Mouse (Mus musculus): Measurements from ENCODE around the gene Scly. TPM values are rescaled to one million over a fixed set of nuclear protein-coding genes. Genes with fewer than 3 reads are reported as not detected.

The Scly gene
- polyA plus RNA-seq, 1 experiment from 2014 or later, result 11.2 TPM

DNA sequence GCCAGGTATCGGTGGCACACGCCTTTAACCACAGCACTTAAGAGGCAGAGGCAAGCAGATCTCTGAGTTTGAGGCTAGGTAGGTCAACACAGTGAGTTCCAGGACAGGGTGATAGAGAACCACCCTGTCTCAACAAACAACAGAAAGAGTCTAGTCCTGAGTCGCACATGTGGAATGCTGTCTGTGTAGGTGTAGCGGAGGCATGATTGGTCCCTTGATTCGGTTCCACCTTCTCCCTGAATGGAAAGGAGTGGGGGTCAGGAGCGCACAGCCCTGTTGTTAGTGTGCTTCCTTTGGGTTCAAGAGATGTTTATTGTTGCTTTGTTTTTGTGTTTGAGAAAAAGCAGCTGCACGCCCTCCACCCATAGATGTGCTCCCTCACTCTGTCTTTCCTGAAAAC lies 35.6 kb upstream of the Scly start:
- Histone ChIP-seq H3K36me3 (ENCODE audit: control insufficient read depth, insufficient read depth, low read length) (0 out of 2 replicates have a peak, but pooled peaks cover 4% of the 10 kb centered on the region), H3K9me3 (replicated peaks; ENCODE audit: control insufficient read depth, low read length, poor library complexity, severe bottlenecking) (no peaks in the 10 kb centered on the region), H3K9ac (ENCODE audit: low read depth, low read length) (no peak overlapping the region), H3K27me3 (ENCODE audit: control insufficient read depth, insufficient read depth, low read depth, low read length) (no peaks in the 10 kb centered on the region), H3K27ac (ENCODE audit: low read length) (no peak overlapping the region), H3K4me3 (ENCODE audit: low read depth, low read length) (no peak overlapping the region), H3K4me1 (ENCODE audit: control insufficient read depth, insufficient read depth, low read length) (no peaks in the 10 kb centered on the region), H3K4me2 (ENCODE audit: low read length) (no peak overlapping the region)
- ATAC-seq, result no peak
- WGBS, result 94% methylated on average over 7 of the region's 7 CpGs

DNA sequence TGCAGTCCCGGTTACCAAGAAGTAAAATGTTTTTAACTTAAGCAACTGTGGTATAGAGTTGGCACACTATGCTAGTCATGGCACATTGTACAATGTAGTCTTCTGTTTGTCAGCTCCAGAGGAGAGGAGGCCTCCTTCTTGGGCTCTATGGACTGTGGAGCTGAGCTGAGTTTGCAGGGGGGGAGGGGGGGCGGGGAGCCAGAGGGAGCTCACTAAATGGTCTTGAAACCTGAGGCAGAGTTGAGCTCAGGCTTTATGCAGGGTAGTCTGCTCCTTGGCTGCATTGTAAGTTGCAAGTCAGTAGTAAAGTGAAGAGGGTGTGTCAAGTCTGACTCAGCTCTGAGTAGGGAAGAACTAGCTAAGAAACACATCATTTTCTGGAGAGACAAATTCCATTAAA lies 25.9 kb upstream of the Scly start:
- no peaks in the 10 kb centered on the region for H3K27me3 ChIP-seq (ENCODE audit: control insufficient read depth, insufficient read depth, low read depth, low read length)

DNA sequence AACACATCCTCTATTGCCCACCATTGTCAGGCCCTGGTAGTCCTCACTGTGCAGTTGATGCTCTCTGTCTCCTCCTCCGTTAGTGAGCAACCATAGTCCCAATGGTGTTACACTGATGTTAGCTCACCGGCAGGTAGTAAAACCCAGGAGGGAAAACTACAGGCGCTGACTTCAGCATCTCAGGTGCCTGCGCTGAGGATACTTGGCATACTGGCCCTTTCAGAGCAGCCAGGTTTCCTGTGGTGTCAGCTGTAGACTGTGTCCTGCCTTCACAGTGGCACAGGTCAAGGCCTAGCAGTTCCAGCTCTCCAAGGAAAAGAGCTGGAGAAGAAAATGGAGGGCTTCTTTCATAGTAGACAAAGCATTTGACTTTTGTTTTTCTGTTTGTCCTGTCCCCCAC lies 21.6 kb upstream of the Scly start:
- no peak overlapping the region for H3K9ac ChIP-seq (ENCODE audit: low read depth, low read length)
- 96% methylated on average over 4 of the region's 4 CpGs for WGBS
- H3K9me3 ChIP-seq (replicated peaks; ENCODE audit: control insufficient read depth, low read length, poor library complexity, severe bottlenecking), result no peaks in the 10 kb centered on the region
- H3K27ac ChIP-seq (ENCODE audit: low read length), result no peak overlapping the region
- H3K4me3 ChIP-seq (ENCODE audit: low read depth, low read length), result no peak overlapping the region
- no peaks in the 10 kb centered on the region for H3K27me3 ChIP-seq (ENCODE audit: control insufficient read depth, insufficient read depth, low read depth, low read length)
- no peaks in the 10 kb centered on the region for H3K4me1 ChIP-seq (ENCODE audit: control insufficient read depth, insufficient read depth, low read length)
- H3K4me2 ChIP-seq (ENCODE audit: low read length), result no peak overlapping the region
- ATAC-seq, result no peak
- H3K36me3 ChIP-seq (ENCODE audit: control insufficient read depth, insufficient read depth, low read length), result peaks cover 17% of the 10 kb centered on the region

More for the DNA sequence above, 25.9 kb upstream of the Scly start:
- Histone ChIP-seq H3K36me3 (ENCODE audit: control insufficient read depth, insufficient read depth, low read length) (no peaks in the 10 kb centered on the region), H3K9me3 (replicated peaks; ENCODE audit: control insufficient read depth, low read length, poor library complexity, severe bottlenecking) (no peaks in the 10 kb centered on the region), H3K4me1 (ENCODE audit: control insufficient read depth, insufficient read depth, low read length) (no peaks in the 10 kb centered on the region), H3K27ac (ENCODE audit: low read length) (no peak overlapping the region), H3K4me3 (ENCODE audit: low read depth, low read length) (no peak overlapping the region), H3K4me2 (ENCODE audit: low read length) (no peak overlapping the region), H3K9ac (ENCODE audit: low read depth, low read length) (no peak overlapping the region)
- 80% methylated on average over 2 of the region's 2 CpGs for WGBS
- no peak for ATAC-seq

DNA sequence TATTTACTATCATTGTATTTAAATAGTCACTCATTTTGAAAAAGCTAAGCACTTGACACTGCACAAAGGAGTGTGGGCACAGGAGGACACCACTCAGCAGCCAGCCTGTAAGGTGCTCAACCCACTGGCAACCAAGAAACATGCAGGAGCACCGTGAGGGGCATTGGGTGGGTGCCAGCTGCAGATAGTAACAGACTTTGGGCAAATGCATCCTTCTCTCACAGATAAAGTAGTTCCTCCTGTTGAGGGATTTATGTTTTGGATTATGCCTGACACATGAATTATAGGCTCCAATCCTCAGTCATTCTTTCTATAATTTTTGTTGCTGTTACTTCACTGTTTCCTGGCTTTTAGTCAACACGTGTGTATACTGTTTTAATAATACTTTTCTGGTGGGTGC lies 20.7 kb upstream of the Scly start:
- Histone ChIP-seq H3K9me3 (replicated peaks; ENCODE audit: control insufficient read depth, low read length, poor library complexity, severe bottlenecking) (no peaks in the 10 kb centered on the region), H3K4me2 (ENCODE audit: low read length) (no peak overlapping the region), H3K4me3 (ENCODE audit: low read depth, low read length) (no peak overlapping the region), H3K27ac (ENCODE audit: low read length) (no peak overlapping the region), H3K4me1 (ENCODE audit: control insufficient read depth, insufficient read depth, low read length) (no peaks in the 10 kb centered on the region), H3K9ac (ENCODE audit: low read depth, low read length) (no peak overlapping the region), H3K27me3 (ENCODE audit: control insufficient read depth, insufficient read depth, low read depth, low read length) (no peaks in the 10 kb centered on the region), H3K36me3 (ENCODE audit: control insufficient read depth, insufficient read depth, low read length) (peaks cover 17% of the 10 kb centered on the region)
- WGBS, result 94% methylated on average over 2 of the region's 2 CpGs
- ATAC-seq, result no peak

DNA sequence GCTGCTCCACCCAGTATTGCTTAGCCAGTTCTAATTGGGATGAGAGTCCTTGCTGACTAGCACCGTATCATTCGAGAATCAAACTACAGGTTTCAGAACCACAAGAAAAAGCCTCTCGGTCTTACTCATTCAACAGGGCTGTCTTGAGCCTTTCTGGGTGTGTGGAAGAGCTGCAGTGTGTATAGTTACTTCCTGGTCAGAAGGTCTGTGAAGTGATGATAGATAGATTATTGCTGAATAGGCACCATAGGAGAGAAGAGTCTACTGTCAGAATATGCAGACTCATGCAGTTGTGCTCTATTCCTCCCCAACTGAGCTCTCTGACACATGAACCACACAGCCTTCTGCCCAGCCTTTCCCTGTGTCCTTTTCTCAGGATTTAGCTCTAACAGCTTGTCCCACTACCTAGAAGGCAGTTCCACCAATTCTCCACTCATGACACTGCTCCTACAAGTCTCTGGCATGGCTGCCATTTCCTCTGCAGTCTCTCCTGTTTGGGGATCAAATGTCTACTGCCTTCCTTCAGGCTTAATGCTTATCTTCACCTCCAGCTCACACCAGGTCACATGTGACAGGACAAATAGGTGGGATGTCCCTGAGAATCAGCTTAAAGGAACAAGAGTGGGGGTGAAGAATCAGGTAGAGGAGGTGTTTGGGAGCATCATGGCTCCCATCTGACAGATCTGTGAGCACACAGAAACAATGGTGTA lies 19.6 kb upstream of the Scly start:
- no peak for ATAC-seq
- H3K36me3 ChIP-seq (ENCODE audit: control insufficient read depth, insufficient read depth, low read length), result peaks cover 17% of the 10 kb centered on the region
- H3K9ac ChIP-seq (ENCODE audit: low read depth, low read length), result no peak overlapping the region
- no peak overlapping the region for H3K27ac ChIP-seq (ENCODE audit: low read length)
- H3K4me2 ChIP-seq (ENCODE audit: low read length), result no peak overlapping the region
- H3K9me3 ChIP-seq (replicated peaks; ENCODE audit: control insufficient read depth, low read length, poor library complexity, severe bottlenecking), result no peaks in the 10 kb centered on the region
- no peak overlapping the region for H3K4me3 ChIP-seq (ENCODE audit: low read depth, low read length)
- 97% methylated on average over 3 of the region's 3 CpGs for WGBS
- no peaks in the 10 kb centered on the region for H3K4me1 ChIP-seq (ENCODE audit: control insufficient read depth, insufficient read depth, low read length)
- no peaks in the 10 kb centered on the region for H3K27me3 ChIP-seq (ENCODE audit: control insufficient read depth, insufficient read depth, low read depth, low read length)

DNA sequence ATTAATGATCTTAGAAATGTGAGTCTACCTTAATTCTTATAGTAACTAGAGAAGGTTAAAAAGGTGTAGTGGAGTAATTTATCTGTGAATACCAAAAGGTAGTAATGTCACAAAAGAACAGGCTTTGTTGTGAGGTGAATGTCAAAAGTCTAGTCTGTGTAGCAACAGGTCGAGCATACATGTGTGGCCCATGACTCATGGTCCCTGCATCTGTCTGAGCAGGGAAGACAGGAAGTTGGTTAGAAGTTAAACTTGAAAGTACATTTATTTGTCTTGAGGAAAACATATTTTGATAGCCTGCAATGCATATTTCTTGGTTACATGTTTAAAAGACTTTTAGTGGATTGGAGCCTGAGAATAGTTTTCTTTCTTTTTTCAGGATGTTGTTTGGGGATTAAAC lies 19.0 kb upstream of the Scly start:
- no peak for ATAC-seq
- no peaks in the 10 kb centered on the region for H3K9me3 ChIP-seq (replicated peaks; ENCODE audit: control insufficient read depth, low read length, poor library complexity, severe bottlenecking)
- no peak overlapping the region for H3K4me2 ChIP-seq (ENCODE audit: low read length)
- 87% methylated on average over 1 of the region's 1 CpGs for WGBS
- H3K4me1 ChIP-seq (ENCODE audit: control insufficient read depth, insufficient read depth, low read length), result no peaks in the 10 kb centered on the region
- H3K27ac ChIP-seq (ENCODE audit: low read length), result no peak overlapping the region
- no peak overlapping the region for H3K9ac ChIP-seq (ENCODE audit: low read depth, low read length)
- H3K36me3 ChIP-seq (ENCODE audit: control insufficient read depth, insufficient read depth, low read length), result peaks cover 17% of the 10 kb centered on the region
- no peak overlapping the region for H3K4me3 ChIP-seq (ENCODE audit: low read depth, low read length)
- no peaks in the 10 kb centered on the region for H3K27me3 ChIP-seq (ENCODE audit: control insufficient read depth, insufficient read depth, low read depth, low read length)

DNA sequence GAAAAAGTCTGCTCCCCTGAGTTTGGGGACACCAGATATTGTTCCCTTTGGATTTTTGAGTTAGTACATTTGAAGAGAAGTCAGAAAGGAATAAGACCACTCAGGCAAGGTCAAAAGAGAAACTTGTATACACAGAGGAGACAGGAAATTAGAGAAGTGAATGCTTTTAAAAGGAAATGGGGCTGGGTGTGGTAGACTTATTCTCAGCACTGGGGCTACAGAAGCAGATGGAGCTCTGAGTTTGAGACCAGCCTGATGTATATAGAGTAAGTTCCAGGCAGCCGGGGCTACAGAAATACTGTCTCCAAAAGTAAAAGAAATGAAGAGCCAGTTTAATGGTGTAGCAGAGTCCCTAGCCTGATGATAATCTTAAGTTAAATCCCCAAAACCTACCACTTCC lies 15.6 kb upstream of the Scly start:
- H3K4me2 ChIP-seq (ENCODE audit: low read length), result no peak overlapping the region
- peaks cover 25% of the 10 kb centered on the region for H3K36me3 ChIP-seq (ENCODE audit: control insufficient read depth, insufficient read depth, low read length)
- H3K9me3 ChIP-seq (replicated peaks; ENCODE audit: control insufficient read depth, low read length, poor library complexity, severe bottlenecking), result no peaks in the 10 kb centered on the region
- no peak overlapping the region for H3K4me3 ChIP-seq (ENCODE audit: low read depth, low read length)
- H3K4me1 ChIP-seq (ENCODE audit: control insufficient read depth, insufficient read depth, low read length), result no peaks in the 10 kb centered on the region
- H3K27ac ChIP-seq (ENCODE audit: low read length), result no peak overlapping the region
- H3K9ac ChIP-seq (ENCODE audit: low read depth, low read length), result no peak overlapping the region
- ATAC-seq, result no peak
- no peaks in the 10 kb centered on the region for H3K27me3 ChIP-seq (ENCODE audit: control insufficient read depth, insufficient read depth, low read depth, low read length)
- 94% methylated on average over 1 of the region's 1 CpGs for WGBS

DNA sequence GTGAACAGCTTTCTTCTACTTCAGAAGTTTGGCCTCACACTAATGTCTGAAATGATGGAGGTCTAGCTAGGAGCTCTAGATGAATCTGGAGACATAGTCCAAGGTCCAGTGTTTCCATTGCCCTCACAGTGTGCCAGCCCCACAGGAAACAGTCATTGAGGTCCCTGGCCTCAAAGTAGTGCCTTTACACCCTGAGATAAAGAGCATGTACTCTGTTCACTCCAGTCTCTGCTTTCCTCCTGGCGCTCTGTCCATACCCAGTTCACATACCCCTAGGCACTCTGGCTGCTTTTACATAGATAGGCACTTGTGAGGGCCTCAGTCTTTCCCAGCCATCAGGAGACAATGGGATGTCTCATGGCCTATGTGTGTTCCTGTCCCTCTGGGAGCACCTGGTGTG lies 8.8 kb upstream of the Scly start:
- no peak for ATAC-seq

DNA sequence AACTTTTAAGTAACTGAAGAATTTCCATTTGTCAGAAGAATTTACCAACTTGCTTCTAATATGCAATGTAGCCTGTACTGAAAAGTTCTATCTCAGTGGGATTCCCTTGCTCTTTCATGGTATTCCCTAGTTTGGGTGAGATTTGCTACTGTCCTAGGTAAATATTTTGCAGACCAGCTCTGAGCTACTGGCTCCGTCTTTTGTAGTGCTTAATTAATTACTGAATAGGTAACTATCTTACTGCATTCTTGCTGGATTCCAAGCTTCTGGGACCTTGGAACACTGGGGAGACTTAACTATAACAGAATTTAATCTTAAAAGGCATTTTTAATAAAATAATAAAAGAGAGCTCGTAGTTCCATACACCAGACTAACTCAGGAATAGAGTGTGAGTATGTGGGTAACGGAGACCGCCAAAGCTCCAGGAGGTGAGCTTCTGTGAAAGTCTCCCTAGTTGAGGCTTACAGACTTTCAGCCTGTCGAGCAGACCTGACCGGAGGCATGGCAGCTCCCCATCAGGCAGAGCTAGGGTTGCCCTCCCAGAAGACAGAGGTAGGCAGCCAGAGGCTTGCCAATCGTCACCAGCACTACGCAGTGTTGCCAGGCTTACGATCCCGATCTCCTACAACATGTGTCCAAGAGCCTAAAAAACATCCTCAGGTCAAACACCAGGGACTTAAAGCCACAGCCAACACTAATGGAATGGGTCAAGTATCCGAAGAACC lies 5.9 kb upstream of the Scly start:
- no peak for ATAC-seq
- Histone ChIP-seq H3K27ac (ENCODE audit: low read length) (no peak overlapping the region), H3K9me3 (replicated peaks; ENCODE audit: control insufficient read depth, low read length, poor library complexity, severe bottlenecking) (no peaks in the 10 kb centered on the region), H3K27me3 (ENCODE audit: control insufficient read depth, insufficient read depth, low read depth, low read length) (no peaks in the 10 kb centered on the region), H3K4me3 (ENCODE audit: low read depth, low read length) (no peak overlapping the region), H3K4me2 (ENCODE audit: low read length) (no peak overlapping the region), H3K4me1 (ENCODE audit: control insufficient read depth, insufficient read depth, low read length) (no peaks in the 10 kb centered on the region), H3K36me3 (ENCODE audit: control insufficient read depth, insufficient read depth, low read length) (0 out of 2 replicates have a peak, but pooled peaks cover 3% of the 10 kb centered on the region), H3K9ac (ENCODE audit: low read depth, low read length) (no peak overlapping the region)
- whole genome bisulfite sequencing, result 93% methylated on average over 11 of the region's 11 CpGs

More for the DNA sequence above, 8.8 kb upstream of the Scly start:
- Histone ChIP-seq H3K36me3 (ENCODE audit: control insufficient read depth, insufficient read depth, low read length) (peaks cover 11% of the 10 kb centered on the region), H3K27me3 (ENCODE audit: control insufficient read depth, insufficient read depth, low read depth, low read length) (no peaks in the 10 kb centered on the region), H3K4me2 (ENCODE audit: low read length) (no peak overlapping the region), H3K9me3 (replicated peaks; ENCODE audit: control insufficient read depth, low read length, poor library complexity, severe bottlenecking) (no peaks in the 10 kb centered on the region), H3K27ac (ENCODE audit: low read length) (no peak overlapping the region), H3K4me3 (ENCODE audit: low read depth, low read length) (no peak overlapping the region), H3K9ac (ENCODE audit: low read depth, low read length) (no peak overlapping the region), H3K4me1 (ENCODE audit: control insufficient read depth, insufficient read depth, low read length) (no peaks in the 10 kb centered on the region)
- 97% methylated on average over 1 of the region's 1 CpGs for WGBS
